Mouse (Mus musculus) MEL (cell line): ENCODE data around the gene Rab8b. TPM values are rescaled to one million over a fixed set of nuclear protein-coding genes. Genes with fewer than 3 reads are reported as not detected.

ENCODE experiments used
- DNase-seq: peaks from one replicate; pipeline ENCODE4 v3.0.0; 2011; ENCODE audit warnings: low read depth, low spot score
- H3K27ac ChIP-seq: 2 replicates; pipeline ENCODE4 v1.5.1; 2012; ENCODE audit warnings: low read depth, mild to moderate bottlenecking, control low read depth, low read length, moderate library complexity; ENCODE audit not compliant: control insufficient read depth
- H3K27me3 ChIP-seq, 2 experiments: fragments of 150-350 bp in 1 of 2; sonication (generic) in 1 of 2; 2 replicates each; pipeline ENCODE4 v1.6.1; 2012; ENCODE audit warnings: low read length in 2 of 2, mild to moderate bottlenecking in 2 of 2, improper control_type of control experiment in 1 of 2, moderate library complexity in 1 of 2; ENCODE audit not compliant: insufficient read depth in 2 of 2, control insufficient read depth in 1 of 2
- H3K36me3 ChIP-seq, 2 experiments: 2 replicates each; pipeline ENCODE4 v1.6.1; 2012 to 2014; ENCODE audit warnings: low read length in 2 of 2, improper control_type of control experiment in 1 of 2, inconsistent platforms in 1 of 2, mild to moderate bottlenecking in 1 of 2; ENCODE audit not compliant: insufficient read depth in 2 of 2, control insufficient read depth in 1 of 2
- H3K4me1 ChIP-seq, 2 experiments: fragments of 150-350 bp in 1 of 2; sonication (generic) in 1 of 2; 2 replicates each; pipeline ENCODE4 v1.6.1; 2012; ENCODE audit warnings: low read length in 2 of 2, improper control_type of control experiment in 1 of 2, mild to moderate bottlenecking in 1 of 2; ENCODE audit not compliant: insufficient read depth in 2 of 2, control insufficient read depth in 1 of 2
- H3K4me3 ChIP-seq, 2 experiments: fragments of 150-350 bp in 1 of 2; sonication (generic) in 1 of 2; 2 replicates each; pipeline ENCODE4 v1.5.1; 2012; ENCODE audit warnings: low read depth in 2 of 2, low read length in 2 of 2, mild to moderate bottlenecking in 2 of 2, moderate library complexity in 2 of 2, control low read depth in 1 of 2, improper control_type of control experiment in 1 of 2; ENCODE audit not compliant: control insufficient read depth in 1 of 2, insufficient read depth in 1 of 2
- H3K79me2 ChIP-seq: 2 replicates; pipeline ENCODE4 v1.6.1; 2012; ENCODE audit warnings: mild to moderate bottlenecking, low read length, moderate library complexity; ENCODE audit not compliant: control insufficient read depth, poor library complexity, insufficient read depth
- H3K9ac ChIP-seq: 2 replicates; pipeline ENCODE4 v1.6.1; 2012; ENCODE audit warnings: low read depth, mild to moderate bottlenecking, control low read depth, low read length, moderate library complexity; ENCODE audit not compliant: control insufficient read depth, poor library complexity, severe bottlenecking
- H3K9me3 ChIP-seq: fragments of 150-350 bp; sonication (generic); replicated peaks from 2 replicates; pipeline ENCODE4 v1.6.1; 2012; ENCODE audit warnings: mild to moderate bottlenecking, low read length, improper control_type of control experiment, moderate library complexity; ENCODE audit not compliant: insufficient read depth
- CHD1 ChIP-seq: IDR thresholded peaks from 2 replicates; pipeline ENCODE4 v1.6.1; 2012; ENCODE audit warnings: low read depth, mild to moderate bottlenecking, inconsistent platforms, low read length, improper control_type of control experiment
- GABPA ChIP-seq: IDR thresholded peaks from 2 replicates; pipeline ENCODE4 v1.6.1; 2012; ENCODE audit warnings: low read depth, mild to moderate bottlenecking, inconsistent platforms, low read length, improper control_type of control experiment, moderate library complexity
- HCFC1 ChIP-seq: IDR thresholded peaks from 2 replicates; pipeline ENCODE4 v1.6.1; 2012; ENCODE audit warnings: low read depth, mild to moderate bottlenecking, inconsistent platforms, low read length, improper control_type of control experiment, moderate library complexity
- MXI1 ChIP-seq: IDR thresholded peaks from 2 replicates; pipeline ENCODE4 v1.6.1; 2011; ENCODE audit warnings: mild to moderate bottlenecking, low read depth, low read length, improper control_type of control experiment
- MYB ChIP-seq: IDR thresholded peaks from 2 replicates; pipeline ENCODE4 v1.6.1; 2011; ENCODE audit warnings: mild to moderate bottlenecking, low read depth, low read length, improper control_type of control experiment
- POLR2A ChIP-seq, 2 experiments: IDR thresholded peaks; 2 replicates each; pipeline ENCODE4 v1.6.1; 2011 to 2012; ENCODE audit warnings: low read length in 2 of 2, mild to moderate bottlenecking in 2 of 2, control low read depth in 1 of 2, improper control_type of control experiment in 1 of 2, low read depth in 1 of 2, moderate library complexity in 1 of 2; ENCODE audit not compliant: control insufficient read depth in 1 of 2, insufficient read depth in 1 of 2, poor library complexity in 1 of 2
- POLR2AphosphoS2 ChIP-seq: IDR thresholded peaks from 2 replicates; pipeline ENCODE4 v1.6.1; 2011; ENCODE audit warnings: low read length, improper control_type of control experiment
- RCOR1 ChIP-seq: IDR thresholded peaks from 2 replicates; pipeline ENCODE4 v1.6.1; 2012; ENCODE audit warnings: low read depth, mild to moderate bottlenecking, inconsistent platforms, low read length, improper control_type of control experiment
- SIN3A ChIP-seq: IDR thresholded peaks from 2 replicates; pipeline ENCODE4 v1.6.1; 2012; ENCODE audit warnings: low read length, improper control_type of control experiment, inconsistent platforms
- TAL1 ChIP-seq: IDR thresholded peaks from 2 replicates; pipeline ENCODE4 v1.6.1; 2012; ENCODE audit warnings: mild to moderate bottlenecking, inconsistent platforms, low read length, moderate library complexity, mixed read lengths
- TBP ChIP-seq: IDR thresholded peaks from 2 replicates; pipeline ENCODE4 v1.8.0; 2011; ENCODE audit warnings: low read depth, low read length, improper control_type of control experiment
- UBTF ChIP-seq: IDR thresholded peaks from 2 replicates; pipeline ENCODE4 v1.6.1; 2012; ENCODE audit warnings: low read depth, mild to moderate bottlenecking, inconsistent platforms, low read length, improper control_type of control experiment, moderate library complexity, borderline replicate concordance; ENCODE audit not compliant: insufficient read depth
- ZC3H11A ChIP-seq: IDR thresholded peaks from 2 replicates; pipeline ENCODE4 v1.6.1; 2012; ENCODE audit warnings: low read depth, mild to moderate bottlenecking, inconsistent platforms, low read length, improper control_type of control experiment
- ZKSCAN1 ChIP-seq: IDR thresholded peaks from 2 replicates; pipeline ENCODE4 v1.6.1; 2012; ENCODE audit warnings: low read depth, mild to moderate bottlenecking, inconsistent platforms, low read length, improper control_type of control experiment, moderate library complexity
- polyA plus RNA-seq, 2 experiments: library from polyadenylated mRNA; stranded (reverse) in 1 of 2; unstranded in 1 of 2; fragments of >175 nt in 1 of 2; fragments of >200 nt in 1 of 2; gene quantifications; 2 replicates each; pipeline versions ENCODE4 v1.2.1 to v1.2.4; 2012; ENCODE audit warnings: low replicate concordance in 2 of 2, low read depth in 1 of 2; ENCODE audit not compliant: insufficient read length in 2 of 2, insufficient read depth in 1 of 2, missing spikeins in 1 of 2
- total RNA-seq: library from RNA; depleted of rRNA; stranded (reverse); fragments of 300-350 nt; gene quantifications from 2 replicates; pipeline ENCODE4 v1.2.3, GENCODE M21; 2012

Rab8b gene
- total and polyA plus RNA-seq, 3 experiments, result 16.1 to 16.4 TPM; not detected in 1

- Histone ChIP-seq H3K4me1 (peaks cover 29 to 33% of the 10 kb centered on the region in 2 experiments), H3K9me3 (no peaks in the 10 kb centered on the region), H3K27ac (no peak overlapping the region), H3K27me3 (no peaks in the 10 kb centered on the region), H3K4me3 (no peak overlapping the region), H3K9ac (no peak overlapping the region), H3K79me2 (peaks cover 33% of the 10 kb centered on the region), H3K36me3 (peaks cover 0 to 37% of the 10 kb centered on the region in 2 experiments; a peak in 2 of 4 replicates)
- no peak for DNase-seq
- TF ChIP-seq MXI1 (no peak), UBTF (no peak), HCFC1 (no peak), RCOR1 (no peak), MYB (no peak)
These were observed 7.2 kb downstream of the Rab8b start for GRCm38 (mm10) chr9:66912304-66912703.

GRCm38 (mm10) chr9:66910677-66911076 is 8.8 kb downstream of the Rab8b start:
- Histone ChIP-seq H3K36me3 (peaks cover 0 to 25% of the 10 kb centered on the region in 2 experiments; a peak in 2 of 4 replicates), H3K9ac (no peak overlapping the region)

GRCm38 (mm10) chr9:66909922-66910321 is 9.6 kb downstream of the Rab8b start:
- Histone ChIP-seq H3K4me3 (no peak overlapping the region), H3K27ac (no peak overlapping the region), H3K4me1 (peaks cover 13 to 15% of the 10 kb centered on the region in 2 experiments), H3K9me3 (no peaks in the 10 kb centered on the region)
- DNase-seq, result no peak
- TF ChIP-seq POLR2A (IDR thresholded peaks at IDR 0.05; ENCODE audit: control insufficient read depth in 1 of 2, insufficient read depth in 1 of 2, low read depth in 1 of 2, low read length in 2 of 2, poor library complexity in 1 of 2) (no peak), CHD1 (no peak), ZC3H11A (no peak), POLR2AphosphoS2 (no peak), GABPA (no peak), ZKSCAN1 (no peak)
- TF ChIP-seq, all 39 proteins: peak for 0
- Histone ChIP-seq H3K9ac (no peak overlapping the region), H3K79me2 (peaks cover 27% of the 10 kb centered on the region), H3K27me3 (no peaks in the 10 kb centered on the region), H3K36me3 (peaks cover 0 to 18% of the 10 kb centered on the region in 2 experiments; a peak in 2 of 4 replicates)

More at GRCm38 (mm10) chr9:66910677-66911076, 8.8 kb downstream of the Rab8b start:
- Histone ChIP-seq H3K27me3 (no peaks in the 10 kb centered on the region), H3K4me1 (peaks cover 20 to 22% of the 10 kb centered on the region in 2 experiments)
- no peak for TF ChIP-seq TBP
- TF ChIP-seq ZKSCAN1, result no peak
- TF ChIP-seq TAL1, result no peak
- TF ChIP-seq SIN3A, result no peak
- TF ChIP-seq, all 39 proteins: peak for 0
- Histone ChIP-seq H3K79me2 (peaks cover 32% of the 10 kb centered on the region), H3K4me3 (no peak overlapping the region), H3K9me3 (no peaks in the 10 kb centered on the region), H3K27ac (no peak overlapping the region)
- DNase-seq, result no peak
